In genomic region chr16:24449806-24450205, GRCm38 (mm10) we compare ENCODE assay signal across 9 mouse cellular contexts. TPM values are rescaled to one million over a fixed set of nuclear protein-coding genes. Genes with fewer than 3 reads are reported as not detected.
DNase-seq lines count a peak whose midpoint lies in the region; ATAC-seq lines count a peak whose summit lies in the region.
"Had no signal": no experiment of that assay in that cellular context is flagged by ENCODE, and none has a peak within 500 bp of the region (broad histone marks: within the 10 kb centered on the region; RNA-seq: fewer than 3 reads in every experiment).

No protein-coding gene starts in this region.

- ATAC-seq in heart, embryonic 15.5 days (replicated peaks; ENCODE audit: insufficient number of reproducible peaks, insufficient read depth, low FRiP score, low read depth), result no peak

- H3K9ac ChIP-seq in heart, embryonic 15.5 days, result no peak overlapping the region

- WGBS in heart, embryonic 15.5 days, result 30% methylated on average over 8 of the region's 8 CpGs
- 22% methylated on average over 8 of the region's 8 CpGs for WGBS in large intestine, adult 2 months

- H3K27me3 ChIP-seq in heart, embryonic 15.5 days, result no peaks in the 10 kb centered on the region

- DNase-seq in cerebellum, postnatal 10 days, result peak; percentile 49 to 72
- DNase-seq in cerebellum, adult 9-11 months, result no peak
- peak; percentile 52 for DNase-seq in ES-CJ7 (ENCODE audit: low read depth, low spot score)
- DNase-seq in large intestine, adult 2 months (ENCODE audit: low read depth, low spot score), result peak; percentile 66
- no peak for DNase-seq in B cell, adult 2 months
- DNase-seq in layer of hippocampus, postnatal 25 days (ENCODE audit: extremely low spot score in 1 of 2, low spot score in 1 of 2), result no peak
- no peak for DNase-seq in spleen, postnatal 4 days (ENCODE audit: low spot score in 2 of 2)

- H3K4me2 ChIP-seq in heart, embryonic 15.5 days, result peak overlapping the region; percentile 2; the same call in 1 of the 2 replicates

- H3K27ac ChIP-seq in heart, embryonic 15.5 days, result no peak overlapping the region

- no peaks in the 10 kb centered on the region for H3K9me3 ChIP-seq in heart, embryonic 15.5 days (replicated peaks)
- H3K9me3 ChIP-seq: megakaryocyte, embryonic 14.5 days had no signal

- peaks cover 58% of the 10 kb centered on the region for H3K4me1 ChIP-seq in heart, embryonic 15.5 days (replicated peaks)

- 0 out of 2 replicates have a peak, but pooled peaks cover 3% of the 10 kb centered on the region for H3K36me3 ChIP-seq in heart, embryonic 15.5 days

- H3K4me3 ChIP-seq in heart, embryonic 15.5 days, result no peak overlapping the region
- H3K4me3 ChIP-seq: megakaryocyte, embryonic 14.5 days had no signal

RNA-seq across cellular contexts. Expression of gene Lpp, which starts 56.5 kb away (rescaled TPM):
- 42.6 and 49.5 TPM in 2 replicates for polyA plus RNA-seq in heart, embryonic 15.5 days (2015; fragmentation: Nextera tagmentation; extraction: Ambion mirVana)
- 9.3 and 19.0 TPM in 2 replicates for polyA plus RNA-seq in large intestine, adult 2 months (2012; rRNA removed)
- 1 to 10 TPM; 7.2 to 8.6 TPM for total RNA-seq in layer of hippocampus, postnatal 25 days (2021)

Comparison
In these comparisons a context has a peak if more than half of its experiments do, and no peak if none do; other contexts are left out.
1. DNase-seq: peak in cerebellum, postnatal 10 days (2 of 2), ES-CJ7 (single experiment) and large intestine, adult 2 months (single experiment); none in cerebellum, adult 9-11 months (single experiment), B cell, adult 2 months (0 of 2), layer of hippocampus, postnatal 25 days (0 of 2) and spleen, postnatal 4 days (0 of 2).